Mouse (Mus musculus) myocyte (in vitro differentiated cells): ENCODE measurements around the gene Rab23. TPM values are rescaled to one million over a fixed set of nuclear protein-coding genes. Genes with fewer than 3 reads are reported as not detected.

Source experiments
- H3K27me3 ChIP-seq: one replicate; pipeline ENCODE4 v1.6.1; 2011; ENCODE audit not compliant: control insufficient read depth, insufficient read depth, insufficient read length
- H3K36me3 ChIP-seq: one replicate; pipeline ENCODE4 v1.6.1; 2011; ENCODE audit not compliant: control insufficient read depth, insufficient read depth
- H3K4me2 ChIP-seq: one replicate; pipeline ENCODE4 v1.6.1; 2011; ENCODE audit warnings: low read depth, control low read depth
- H3K4me3 ChIP-seq: one replicate; pipeline ENCODE4 v1.5.1; 2011; ENCODE audit warnings: mild to moderate bottlenecking, control low read depth, moderate library complexity
- H3K79me2 ChIP-seq: one replicate; pipeline ENCODE4 v1.6.1; 2011; ENCODE audit not compliant: control insufficient read depth, insufficient read depth
- H3ac ChIP-seq: one replicate; pipeline ENCODE4 v1.6.1; 2011; ENCODE audit not compliant: control insufficient read depth, insufficient read length
- CEBPB ChIP-seq: IDR thresholded peaks from 2 replicates; pipeline ENCODE4 v1.6.1; 2011; ENCODE audit warnings: mild to moderate bottlenecking, moderate library complexity; ENCODE audit not compliant: poor library complexity, insufficient read depth, severe bottlenecking
- E2F4 ChIP-seq: IDR thresholded peaks from one replicate; pipeline ENCODE4 v1.6.1; 2011; ENCODE audit warnings: mild to moderate bottlenecking, control low read depth, moderate library complexity; ENCODE audit not compliant: insufficient read depth
- MAX ChIP-seq: IDR thresholded peaks from one replicate; pipeline ENCODE4 v1.6.1; 2011; ENCODE audit warnings: low read depth, mild to moderate bottlenecking, control low read depth
- MYOD1 ChIP-seq, 3 experiments: IDR thresholded peaks; one replicate each; pipeline ENCODE4 v1.6.1; 2011; ENCODE audit warnings: control low read depth in 2 of 3, low read depth in 2 of 3, mild to moderate bottlenecking in 2 of 3, moderate library complexity in 1 of 3; ENCODE audit not compliant: insufficient read length in 2 of 3, control insufficient read depth in 1 of 3
- MYOG ChIP-seq, 3 experiments: IDR thresholded peaks; one replicate each; pipeline ENCODE4 v1.6.1; 2011; ENCODE audit warnings: control low read depth in 2 of 3, low read depth in 2 of 3, mild to moderate bottlenecking in 2 of 3; ENCODE audit not compliant: insufficient read length in 2 of 3, control insufficient read depth in 1 of 3, insufficient read depth in 1 of 3
- POLR2A ChIP-seq: IDR thresholded peaks from one replicate; pipeline ENCODE4 v1.6.1; 2011; ENCODE audit warnings: low read depth, mild to moderate bottlenecking, control low read depth, moderate library complexity; ENCODE audit not compliant: insufficient read length
- POLR2AphosphoS2 ChIP-seq: IDR thresholded peaks from one replicate; pipeline ENCODE4 v1.6.1; 2011; ENCODE audit warnings: low read depth, control low read depth; ENCODE audit not compliant: insufficient read length
- REST ChIP-seq: IDR thresholded peaks from one replicate; pipeline ENCODE4 v1.6.1; 2011; ENCODE audit warnings: mild to moderate bottlenecking, control low read depth, moderate library complexity; ENCODE audit not compliant: insufficient read depth, insufficient read length
- SRF ChIP-seq: IDR thresholded peaks from one replicate; pipeline ENCODE4 v1.6.1; 2011; ENCODE audit warnings: low read depth; ENCODE audit not compliant: control insufficient read depth, insufficient read length
- TCF12 ChIP-seq: IDR thresholded peaks from one replicate; pipeline ENCODE4 v1.6.1; 2011; ENCODE audit warnings: mild to moderate bottlenecking, control low read depth; ENCODE audit not compliant: poor library complexity, insufficient read depth, severe bottlenecking
- TCF3 ChIP-seq: IDR thresholded peaks from one replicate; pipeline ENCODE4 v1.6.1; 2011; ENCODE audit warnings: low read depth, control low read depth; ENCODE audit not compliant: insufficient read length
- USF1 ChIP-seq: IDR thresholded peaks from one replicate; pipeline ENCODE4 v1.6.1; 2011; ENCODE audit warnings: low read depth, mild to moderate bottlenecking, control low read depth, moderate library complexity
- polyA plus RNA-seq: library from polyadenylated mRNA; unstranded; fragments of >200 nt; fragmentation: generic; extraction: Trizol; gene quantifications from one replicate; pipeline ENCODE4 v1.2.1, GENCODE M21; 2012; ENCODE audit warnings: missing spikeins

Gene Rab23
- polyA plus RNA-seq, 1 experiment: 8.7 TPM

GRCm38 (mm10) chr1:33763826-33764225, 44.1 kb downstream of the Rab23 start:
- H3ac ChIP-seq: no peak overlapping the region
- H3K27me3 ChIP-seq: no peaks in the 10 kb centered on the region
- no peak overlapping the region for H3K4me3 ChIP-seq
- H3K79me2 ChIP-seq: no peaks in the 10 kb centered on the region
- TF ChIP-seq POLR2A: no peak
- TF ChIP-seq MAX: no peak
- no peak for TF ChIP-seq MYOD1 (IDR thresholded peaks at IDR 0.05; ENCODE audit: control insufficient read depth in 1 of 3, insufficient read length in 2 of 3, low read depth in 2 of 3)
- TF ChIP-seq E2F4: no peak
- TF ChIP-seq REST: no peak
- no peak for TF ChIP-seq TCF12
- TF ChIP-seq USF1: no peak
- TF ChIP-seq CEBPB: no peak
- no peak for TF ChIP-seq SRF
- TF ChIP-seq MYOG (IDR thresholded peaks at IDR 0.05; ENCODE audit: control insufficient read depth in 1 of 3, insufficient read depth in 1 of 3, insufficient read length in 2 of 3, low read depth in 2 of 3): no peak
- no peak for TF ChIP-seq TCF3
- TF ChIP-seq POLR2AphosphoS2: no peak
- peaks cover 22% of the 10 kb centered on the region for H3K36me3 ChIP-seq
- H3K4me2 ChIP-seq: no peak overlapping the region

GRCm38 (mm10) chr1:33765468-33766080, 45.9 kb downstream of the Rab23 start:
- TF ChIP-seq SRF (no peak), E2F4 (no peak), TCF12 (no peak), CEBPB (no peak), REST (no peak)
- no peak overlapping the region for H3ac ChIP-seq
- no peak overlapping the region for H3K4me3 ChIP-seq
- no peaks in the 10 kb centered on the region for H3K27me3 ChIP-seq
- H3K4me2 ChIP-seq: no peak overlapping the region
- peaks cover 32% of the 10 kb centered on the region for H3K36me3 ChIP-seq
- no peaks in the 10 kb centered on the region for H3K79me2 ChIP-seq

GRCm38 (mm10) chr1:33766520-33767508, 47.1 kb downstream of the Rab23 start:
- Histone ChIP-seq H3K4me2 (no peak overlapping the region), H3K79me2 (no peaks in the 10 kb centered on the region), H3K4me3 (no peak overlapping the region), H3ac (no peak overlapping the region), H3K27me3 (no peaks in the 10 kb centered on the region), H3K36me3 (peaks cover 28% of the 10 kb centered on the region)
- TF ChIP-seq SRF: no peak
- TF ChIP-seq USF1: no peak
- TF ChIP-seq TCF3: no peak
- TF ChIP-seq POLR2AphosphoS2: no peak

- H3ac ChIP-seq: no peak overlapping the region
- H3K79me2 ChIP-seq: no peaks in the 10 kb centered on the region
- H3K36me3 ChIP-seq: peaks cover 23% of the 10 kb centered on the region
- TF ChIP-seq CEBPB (no peak), SRF (no peak), MYOD1 (IDR thresholded peaks at IDR 0.05; ENCODE audit: control insufficient read depth in 1 of 3, insufficient read length in 2 of 3, low read depth in 2 of 3) (no peak), TCF12 (no peak), E2F4 (no peak), TCF3 (no peak), POLR2AphosphoS2 (no peak), POLR2A (no peak), MAX (no peak), REST (no peak), USF1 (no peak), MYOG (IDR thresholded peaks at IDR 0.05; ENCODE audit: control insufficient read depth in 1 of 3, insufficient read depth in 1 of 3, insufficient read length in 2 of 3, low read depth in 2 of 3) (no peak)
- no peak overlapping the region for H3K4me3 ChIP-seq
- no peak overlapping the region for H3K4me2 ChIP-seq
- H3K27me3 ChIP-seq: no peaks in the 10 kb centered on the region
These were observed 48.6 kb downstream of the Rab23 start for GRCm38 (mm10) chr1:33768091-33768787.
